Mouse (Mus musculus) hindbrain, embryonic 14.5 days (tissue): Measurements from ENCODE around the gene Shtn1. TPM values are rescaled to one million over a fixed set of nuclear protein-coding genes. Genes with fewer than 3 reads are reported as not detected.
A peak's percentile ranks its signal among the peaks of the same experiment; 100 is the strongest.

Experiments used
- ATAC-seq: fragments of 200-750 bp; cut with Nextera tagmentation; 2 replicates; pipeline ENCODE4 v1.8.0; 2017; ENCODE audit warnings: moderate number of reproducible peaks, mild to moderate bottlenecking, moderate TSS enrichment, moderate library complexity; ENCODE audit not compliant: low FRiP score
- DNase-seq: peaks from one replicate; pipeline ENCODE4 v3.0.0-alpha.2; 2015; ENCODE audit warnings: low spot score
- H3K27ac ChIP-seq: fragments of 300-500 bp; sonication (generic); 2 replicates; pipeline ENCODE4 v1.5.1; 2014; ENCODE audit warnings: mild to moderate bottlenecking, moderate library complexity
- H3K27me3 ChIP-seq: fragments of 300-500 bp; sonication (generic); 2 replicates; pipeline ENCODE4 v1.6.1; 2014; ENCODE audit warnings: mild to moderate bottlenecking, low read length, mixed read lengths; ENCODE audit not compliant: control insufficient read depth, insufficient read depth
- H3K36me3 ChIP-seq: fragments of 300-500 bp; sonication (generic); replicated peaks from 2 replicates; pipeline ENCODE4 v1.6.1; 2014; ENCODE audit not compliant: control insufficient read depth, insufficient read depth
- H3K4me1 ChIP-seq: fragments of 300-500 bp; sonication (generic); replicated peaks from 2 replicates; pipeline ENCODE4 v1.6.1; 2014; ENCODE audit warnings: antibody characterized with exemption, low read length, mixed read lengths; ENCODE audit not compliant: control insufficient read depth, insufficient read depth
- H3K4me2 ChIP-seq: fragments of 300-500 bp; sonication (generic); replicated peaks from 2 replicates; pipeline ENCODE4 v1.6.1; 2014; ENCODE audit warnings: mild to moderate bottlenecking, moderate library complexity
- H3K4me3 ChIP-seq: fragments of 300-500 bp; sonication (generic); replicated peaks from 2 replicates; pipeline ENCODE4 v1.5.1; 2014; ENCODE audit warnings: mild to moderate bottlenecking, low read length
- H3K9ac ChIP-seq: fragments of 300-500 bp; sonication (generic); 2 replicates; pipeline ENCODE4 v1.6.1; 2014
- H3K9me3 ChIP-seq: fragments of 300-500 bp; sonication (generic); 2 replicates; pipeline ENCODE4 v1.6.1; 2016; ENCODE audit warnings: low read length; ENCODE audit not compliant: control insufficient read depth
- WGBS: fragments of 180-500 bp; shearing (Covaris S2); extraction: QIAGEN DNeasy Blood & Tissue Kit; methylation state at CpG from one replicate; pipeline ENCODE4 v1.1.7; 2014; 5-methylcytosine and 5-hydroxymethylcytosine counted together
- polyA plus RNA-seq: library from polyadenylated mRNA; unstranded; fragments of >200 nt; fragmentation: Nextera tagmentation; extraction: Ambion mirVana; gene quantifications from 2 replicates; pipeline ENCODE4 v1.2.1, GENCODE M21; 2014

The Shtn1 gene
- polyA plus RNA-seq, 1 experiment from 2014 or later = 51.8 TPM

- no peak overlapping the region for H3K4me3 ChIP-seq
- no peaks in the 10 kb centered on the region for H3K9me3 ChIP-seq
- H3K4me1 ChIP-seq = no peaks in the 10 kb centered on the region
- no peak overlapping the region for H3K9ac ChIP-seq
- ATAC-seq = peak; percentile 46; the same call in 1 of the 2 replicates
- peak; percentile 32 for DNase-seq
- peak overlapping the region; percentile 19; the same call in 1 of the 2 replicates for H3K4me2 ChIP-seq
- H3K36me3 ChIP-seq = peaks cover 12% of the 10 kb centered on the region
- peak overlapping the region; percentile 44; the same call in 1 of the 2 replicates for H3K27ac ChIP-seq
- WGBS = 48% methylated on average over 15 of the region's 15 CpGs
- H3K27me3 ChIP-seq = no peaks in the 10 kb centered on the region
Observed at GRCm38 (mm10) chr19:59006577-59007340, 69.1 kb downstream of the Shtn1 start.

- ATAC-seq (no peak), DNase-seq (no peak)
- no peaks in the 10 kb centered on the region for H3K9me3 ChIP-seq
- H3K4me2 ChIP-seq = no peak overlapping the region
- no peaks in the 10 kb centered on the region for H3K27me3 ChIP-seq
- H3K36me3 ChIP-seq = peaks cover 20% of the 10 kb centered on the region
- no peak overlapping the region for H3K27ac ChIP-seq
- no peaks in the 10 kb centered on the region for H3K4me1 ChIP-seq
- H3K4me3 ChIP-seq = no peak overlapping the region
- H3K9ac ChIP-seq = no peak overlapping the region
- WGBS = 87% methylated on average over 6 of the region's 6 CpGs
Observed at GRCm38 (mm10) chr19:59002827-59003226, 73.1 kb downstream of the Shtn1 start.

- Histone ChIP-seq H3K4me1 (peaks cover 27% of the 10 kb centered on the region), H3K9ac (no peak overlapping the region), H3K4me3 (no peak overlapping the region), H3K36me3 (no peaks in the 10 kb centered on the region), H3K9me3 (no peaks in the 10 kb centered on the region), H3K27ac (no peak overlapping the region), H3K4me2 (no peak overlapping the region), H3K27me3 (peaks cover 70% of the 10 kb centered on the region)
- ATAC-seq (no peak), DNase-seq (no peak)
- WGBS = 14% methylated on average over 9 of the region's 9 CpGs
Observed at GRCm38 (mm10) chr19:58981571-58981970, 94.3 kb downstream of the Shtn1 start.

- Histone ChIP-seq H3K4me2 (peak overlapping the region; percentile 18), H3K4me3 (0 out of 2 replicates have a peak overlapping the region, but pooled peaks have one; percentile 5), H3K9ac (no peak overlapping the region), H3K27me3 (peaks cover 77% of the 10 kb centered on the region), H3K4me1 (peaks cover 27% of the 10 kb centered on the region), H3K27ac (no peak overlapping the region), H3K36me3 (0 out of 2 replicates have a peak, but pooled peaks cover 1% of the 10 kb centered on the region), H3K9me3 (no peaks in the 10 kb centered on the region)
- 54% methylated on average over 5 of the region's 5 CpGs for WGBS
- DNase-seq (no peak), ATAC-seq (no peak)
Observed at GRCm38 (mm10) chr19:58980056-58980440, 95.9 kb downstream of the Shtn1 start.

- no peaks in the 10 kb centered on the region for H3K9me3 ChIP-seq
- WGBS = 22% methylated on average over 13 of the region's 13 CpGs
- H3K27me3 ChIP-seq = peaks cover 77% of the 10 kb centered on the region
- H3K27ac ChIP-seq = 0 out of 2 replicates have a peak overlapping the region, but pooled peaks have one; percentile 28
- H3K36me3 ChIP-seq = 0 out of 2 replicates have a peak, but pooled peaks cover 6% of the 10 kb centered on the region
- 0 out of 2 replicates have a peak overlapping the region, but pooled peaks have one; percentile 5 for H3K4me3 ChIP-seq
- DNase-seq = peak; percentile 78
- peaks cover 27% of the 10 kb centered on the region for H3K4me1 ChIP-seq
- no peak overlapping the region for H3K9ac ChIP-seq
- peak; percentile 34; the same call in 1 of the 2 replicates for ATAC-seq
- peak overlapping the region; percentile 18 for H3K4me2 ChIP-seq
Observed at GRCm38 (mm10) chr19:58979436-58980055, 96.4 kb downstream of the Shtn1 start.

- Histone ChIP-seq H3K36me3 (0 out of 2 replicates have a peak, but pooled peaks cover 10% of the 10 kb centered on the region), H3K9me3 (no peaks in the 10 kb centered on the region), H3K4me3 (no peak overlapping the region), H3K27me3 (peaks cover 82% of the 10 kb centered on the region), H3K4me1 (peaks cover 27% of the 10 kb centered on the region), H3K27ac (0 out of 2 replicates have a peak overlapping the region, but pooled peaks have one; percentile 28), H3K4me2 (peak overlapping the region; percentile 18), H3K9ac (no peak overlapping the region)
- no peak for DNase-seq
- 49% methylated on average over 11 of the region's 11 CpGs for WGBS
- no peak for ATAC-seq
Observed at GRCm38 (mm10) chr19:58978401-58979171, 97.3 kb downstream of the Shtn1 start.

- Histone ChIP-seq H3K27me3 (peaks cover 83% of the 10 kb centered on the region), H3K9ac (no peak overlapping the region), H3K9me3 (no peaks in the 10 kb centered on the region), H3K36me3 (peaks cover 10% of the 10 kb centered on the region; the same call in 1 of the 2 replicates), H3K4me3 (no peak overlapping the region), H3K27ac (no peak overlapping the region), H3K4me1 (peaks cover 21% of the 10 kb centered on the region), H3K4me2 (no peak overlapping the region)
- ATAC-seq (no peak), DNase-seq (no peak)
- 78% methylated on average over 11 of the region's 11 CpGs for WGBS
Observed at GRCm38 (mm10) chr19:58975216-58975863, 100.6 kb downstream of the Shtn1 start.

- no peak for ATAC-seq
- Histone ChIP-seq H3K27me3 (peaks cover 90% of the 10 kb centered on the region), H3K4me2 (no peak overlapping the region), H3K9me3 (no peaks in the 10 kb centered on the region), H3K4me3 (no peak overlapping the region), H3K9ac (no peak overlapping the region), H3K4me1 (peaks cover 9% of the 10 kb centered on the region), H3K36me3 (peaks cover 10% of the 10 kb centered on the region; the same call in 1 of the 2 replicates), H3K27ac (no peak overlapping the region)
- no peak for DNase-seq
- WGBS = 72% methylated on average over 8 of the region's 8 CpGs
Observed at GRCm38 (mm10) chr19:58974126-58974525, 101.8 kb downstream of the Shtn1 start.
